Mouse (Mus musculus) layer of hippocampus, adult 2 months (tissue): ENCODE measurements around the gene Srrm4. TPM values are rescaled to one million over a fixed set of nuclear protein-coding genes. Genes with fewer than 3 reads are reported as not detected.
A peak's percentile ranks its signal among the peaks of the same experiment; 100 is the strongest.
"Not testable (repeated sequence)": the region's sequence is repeated elsewhere in the genome, so short reads cannot be mapped to it uniquely, and the experiment has no call there.

ENCODE experiments used
- DNase-seq, 2 experiments: peaks; one replicate each; pipeline ENCODE4 v3.0.0; 2022; ENCODE audit warnings: low spot score in 2 of 2
- H3K27ac ChIP-seq: fragments of 200-600 bp; 2 replicates; pipeline ENCODE4 v1.8.1; 2022
- H3K4me3 ChIP-seq: fragments of 200-600 bp; 2 replicates; pipeline ENCODE4 v1.8.1; 2022; ENCODE audit warnings: mild to moderate bottlenecking
- CTCF ChIP-seq: fragments of 200-600 bp; conservative IDR thresholded peaks from 2 replicates; pipeline ENCODE4 v1.8.1; 2022; ENCODE audit warnings: antibody characterized with exemption, mild to moderate bottlenecking, moderate library complexity
- total RNA-seq, 2 experiments: library from RNA; stranded (reverse); gene quantifications; 2 replicates each; pipeline ENCODE4 v1.2.3; 2021

Gene Srrm4
- total RNA-seq, 2 experiments from 2014 or later, result 29.4 to 29.9 TPM

DNA sequence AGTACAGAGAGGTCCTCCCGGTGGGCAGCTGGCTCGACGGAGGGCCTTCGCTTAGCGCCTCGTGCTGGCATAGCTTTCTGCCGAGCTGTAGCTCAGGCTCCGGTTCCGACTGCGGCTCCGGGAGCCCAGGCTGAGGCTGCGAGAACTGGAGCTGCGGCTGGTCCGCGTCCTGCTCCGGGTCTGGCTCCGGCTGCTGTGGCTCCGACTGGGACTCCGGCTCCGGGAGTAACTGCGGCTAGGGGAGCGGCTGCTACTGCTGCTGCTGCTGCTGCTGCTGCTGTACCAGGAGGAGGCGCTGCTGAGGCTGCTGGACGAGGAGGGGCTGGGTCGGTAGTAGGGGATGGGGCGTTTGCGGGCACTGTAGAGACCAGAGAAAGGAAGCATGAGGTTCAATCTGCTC is 147.1 kb downstream of the Srrm4 start:
- peak overlapping the region; percentile 92 for H3K27ac ChIP-seq
- peak in 1 of 2 experiments; percentile 55 for DNase-seq
- no peak overlapping the region for H3K4me3 ChIP-seq
- TF ChIP-seq CTCF, result peak; percentile 77

DNA sequence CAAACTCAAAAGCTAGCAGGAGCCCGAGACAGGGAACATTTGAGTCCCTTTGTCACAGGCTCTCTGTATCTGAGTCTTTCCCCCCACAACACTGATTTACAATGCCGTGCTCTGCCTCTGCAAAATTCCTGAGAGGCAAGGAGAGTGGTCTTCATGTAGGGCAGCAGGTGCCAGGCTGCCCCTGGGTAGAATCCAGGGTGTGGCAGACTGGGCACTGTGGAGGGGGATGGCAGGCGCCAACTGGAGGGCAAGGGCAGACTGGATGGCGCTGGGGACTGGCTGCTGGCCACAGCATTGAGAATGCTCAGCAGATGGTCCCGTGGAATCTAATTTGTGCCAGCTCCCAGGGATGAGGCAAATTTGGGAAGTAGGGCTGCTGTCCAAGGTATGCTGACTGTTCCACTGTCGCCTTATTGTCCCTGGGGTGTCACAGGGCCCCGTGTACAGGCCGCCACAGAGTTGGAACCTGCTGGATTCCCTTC is 148.1 kb downstream of the Srrm4 start:
- Histone ChIP-seq H3K4me3 (no peak overlapping the region), H3K27ac (peak overlapping the region; percentile 92)
- TF ChIP-seq CTCF, result no peak
- DNase-seq, result peak; percentile 47 to 57

DNA sequence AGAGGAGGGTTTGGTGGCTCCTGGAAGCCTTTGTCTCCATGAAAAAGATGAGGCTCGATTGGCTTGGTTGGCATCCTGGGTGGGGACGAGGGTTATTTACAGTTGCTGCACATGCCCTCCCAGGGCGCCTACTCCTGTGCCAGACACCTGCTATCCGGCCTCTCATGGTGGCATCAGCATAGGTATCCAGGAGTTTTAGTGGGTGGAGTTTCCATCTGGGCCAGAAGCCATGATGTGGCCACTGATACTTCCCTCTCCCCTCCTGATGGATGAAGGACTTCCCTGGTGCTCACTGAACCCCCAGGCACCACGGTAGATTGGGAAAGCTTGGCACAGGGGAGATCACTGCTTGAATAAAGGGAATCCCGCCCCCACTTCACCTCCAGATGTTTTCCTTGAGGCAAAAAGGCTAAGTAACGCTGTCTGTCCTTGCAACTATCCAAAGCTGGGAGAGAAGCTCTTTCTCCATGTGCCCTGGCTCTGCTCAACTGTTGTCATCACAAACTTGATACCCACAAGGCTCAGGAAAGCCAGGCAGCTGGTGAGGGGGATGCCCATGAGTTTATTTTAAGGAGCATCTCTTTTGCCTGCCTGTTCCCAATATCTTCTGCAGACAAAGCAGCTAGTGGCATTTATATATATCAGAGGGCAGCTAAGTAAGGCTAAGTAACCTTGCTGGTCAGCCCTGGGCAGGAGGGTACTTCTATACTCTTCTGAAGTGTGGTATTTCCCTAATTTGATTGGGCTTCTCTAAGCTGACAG is 148.7 kb downstream of the Srrm4 start:
- DNase-seq, result peak; percentile 58 to 75
- TF ChIP-seq CTCF, result no peak
- no peak overlapping the region for H3K4me3 ChIP-seq
- H3K27ac ChIP-seq, result peak overlapping the region; percentile 92

DNA sequence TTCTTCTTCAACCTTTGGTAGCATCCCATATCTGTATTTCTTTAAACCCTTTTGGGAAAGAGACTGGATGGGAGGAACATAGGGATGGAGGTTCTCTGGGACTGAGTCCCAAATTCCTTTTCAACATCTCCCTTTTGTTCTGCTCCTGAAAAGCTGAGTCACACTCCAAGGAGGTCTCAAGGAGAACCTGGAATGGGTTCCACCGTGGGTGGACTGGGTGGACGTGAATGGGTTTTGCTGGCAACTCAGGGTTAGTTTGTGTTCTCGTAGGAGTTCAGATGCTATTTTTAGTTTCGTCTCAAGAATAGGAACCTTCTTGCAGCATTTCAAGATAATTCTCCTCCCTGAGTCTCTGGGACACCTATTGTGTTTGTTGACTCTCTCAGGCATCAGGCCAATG is 151.4 kb downstream of the Srrm4 start:
- Histone ChIP-seq H3K27ac (no peak overlapping the region), H3K4me3 (no peak overlapping the region)
- no peak for TF ChIP-seq CTCF
- DNase-seq, result no peak

DNA sequence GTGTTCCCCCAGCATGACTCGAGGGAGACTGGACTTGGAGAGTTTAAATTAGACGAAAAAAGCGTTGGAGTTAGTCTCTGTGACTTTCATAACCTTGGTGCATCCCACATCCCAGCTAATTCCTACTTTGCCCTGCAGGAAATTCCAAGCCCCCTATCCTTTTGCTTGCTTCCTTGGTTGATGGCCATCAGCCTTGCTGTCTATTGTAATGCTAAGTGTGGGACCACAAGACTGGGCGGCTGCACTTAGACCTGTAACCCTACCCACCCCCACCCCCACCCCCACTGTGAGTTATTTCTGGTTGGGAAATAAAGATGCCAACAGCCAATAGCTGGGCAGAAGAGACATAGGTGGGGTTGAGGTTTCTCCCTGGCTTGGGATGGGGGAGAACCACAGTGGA is 153.3 kb downstream of the Srrm4 start:
- no peak for DNase-seq

DNA sequence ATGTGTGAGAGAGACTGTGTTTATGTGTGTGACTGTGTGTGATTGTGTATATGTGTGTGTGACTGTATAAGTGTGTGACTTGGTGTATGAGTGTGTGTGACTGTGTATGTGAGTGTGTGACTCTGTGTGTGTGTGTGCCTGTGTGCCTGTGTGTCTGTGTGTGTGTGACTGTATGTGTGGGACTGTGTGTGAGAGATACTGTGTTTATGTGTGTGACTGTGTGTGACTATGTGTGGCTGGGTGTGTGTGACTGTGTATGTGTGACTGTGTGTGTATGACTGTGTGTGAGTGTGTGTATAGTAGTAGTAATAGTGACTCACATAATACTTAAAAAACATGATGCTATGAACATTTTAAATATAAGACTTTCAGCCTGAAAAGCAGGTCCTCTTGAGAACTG is 155.5 kb downstream of the Srrm4 start:
- Histone ChIP-seq H3K27ac (no peak overlapping the region), H3K4me3 (no peak overlapping the region)
- no peak for TF ChIP-seq CTCF
- DNase-seq, result no peak

More for the DNA sequence above, 153.3 kb downstream of the Srrm4 start:
- H3K4me3 ChIP-seq, result no peak overlapping the region
- no peak overlapping the region for H3K27ac ChIP-seq
- no peak for TF ChIP-seq CTCF

DNA sequence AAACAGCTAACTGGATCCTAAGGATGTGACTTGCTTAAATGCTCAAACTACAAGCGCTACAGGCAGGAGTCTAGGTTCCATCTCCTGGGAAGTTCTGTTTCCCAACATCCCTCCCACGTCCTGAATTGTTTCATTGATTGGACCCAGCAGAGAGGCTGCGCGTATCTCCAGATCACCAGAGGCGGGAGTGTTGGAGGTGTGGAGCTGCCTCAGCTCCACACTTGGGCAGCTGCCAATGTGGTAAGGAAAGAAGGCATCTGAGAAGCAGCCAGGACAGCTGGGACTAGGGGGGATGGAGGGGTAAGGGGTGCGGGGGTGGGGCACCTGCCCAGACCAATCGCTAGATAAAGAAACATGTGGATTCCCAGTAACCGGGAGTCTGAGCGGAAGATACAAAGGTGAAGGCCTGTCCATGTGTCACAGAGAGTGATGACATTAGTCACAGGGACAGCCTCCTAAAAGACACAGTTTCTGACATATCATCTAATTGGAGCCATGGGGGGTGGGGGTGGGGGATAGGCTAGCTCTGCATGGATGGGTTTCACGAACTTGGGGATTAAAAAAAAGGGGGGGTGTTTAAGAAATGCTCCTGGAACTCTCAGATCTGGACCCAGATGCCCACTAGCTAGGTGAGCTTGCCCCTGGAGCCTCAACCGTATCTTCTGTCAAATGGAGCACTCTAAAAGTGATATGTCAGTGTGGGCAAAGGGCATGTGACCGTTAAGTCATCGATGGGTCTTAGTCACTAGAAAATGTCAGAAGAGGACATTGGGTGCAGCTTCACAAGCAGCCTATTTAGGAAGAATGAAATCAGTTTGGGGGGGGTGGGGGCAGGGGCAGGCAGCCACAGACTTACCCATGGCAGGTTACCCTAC is 156.4 kb downstream of the Srrm4 start:
- Histone ChIP-seq H3K4me3 (no peak overlapping the region), H3K27ac (no peak overlapping the region)
- TF ChIP-seq CTCF, result no peak
- no peak for DNase-seq

DNA sequence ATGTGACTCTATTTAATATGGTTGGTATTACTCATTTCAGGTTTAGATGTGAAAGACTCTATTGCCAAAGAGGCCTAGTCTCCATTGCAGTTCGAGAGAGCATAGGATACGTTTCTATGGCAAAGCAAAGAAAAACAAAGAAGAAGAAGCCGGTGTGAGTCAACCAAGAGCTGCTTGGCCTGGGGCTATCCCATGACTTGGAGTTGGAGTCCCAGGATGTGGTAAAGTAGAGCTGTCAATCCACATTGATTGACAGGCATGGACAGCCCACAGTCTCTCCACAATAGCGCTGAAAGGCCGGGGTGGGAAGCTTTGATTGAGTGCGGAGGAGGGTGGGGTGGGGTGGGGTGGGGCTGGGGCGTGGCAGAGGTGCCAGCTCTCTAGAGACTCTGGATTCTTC is 158.7 kb downstream of the Srrm4 start:
- Histone ChIP-seq H3K4me3 (no peak overlapping the region), H3K27ac (no peak overlapping the region)
- TF ChIP-seq CTCF, result no peak
- DNase-seq, result no peak

DNA sequence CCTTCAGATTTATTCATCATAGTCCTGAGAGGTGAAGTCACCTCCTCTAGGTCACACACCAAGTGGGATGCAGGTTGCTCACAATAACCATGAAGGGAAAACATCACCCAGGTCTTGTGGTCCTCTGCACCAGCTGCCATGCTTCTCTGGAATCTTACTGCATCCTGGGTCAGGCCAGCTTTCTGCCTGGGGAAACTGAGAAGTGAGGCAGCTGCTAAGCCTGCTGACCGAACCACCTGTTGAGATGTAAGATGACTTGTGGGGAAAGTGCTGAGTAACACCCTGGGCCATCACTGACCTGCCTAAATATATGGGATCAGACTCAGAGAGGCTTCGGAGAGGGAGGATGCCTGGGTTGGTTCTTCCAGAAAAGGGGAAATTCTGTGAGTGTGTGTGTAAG is 164.9 kb downstream of the Srrm4 start:
- H3K27ac ChIP-seq, result no peak overlapping the region
- no peak for TF ChIP-seq CTCF
- no peak for DNase-seq
- no peak overlapping the region for H3K4me3 ChIP-seq

DNA sequence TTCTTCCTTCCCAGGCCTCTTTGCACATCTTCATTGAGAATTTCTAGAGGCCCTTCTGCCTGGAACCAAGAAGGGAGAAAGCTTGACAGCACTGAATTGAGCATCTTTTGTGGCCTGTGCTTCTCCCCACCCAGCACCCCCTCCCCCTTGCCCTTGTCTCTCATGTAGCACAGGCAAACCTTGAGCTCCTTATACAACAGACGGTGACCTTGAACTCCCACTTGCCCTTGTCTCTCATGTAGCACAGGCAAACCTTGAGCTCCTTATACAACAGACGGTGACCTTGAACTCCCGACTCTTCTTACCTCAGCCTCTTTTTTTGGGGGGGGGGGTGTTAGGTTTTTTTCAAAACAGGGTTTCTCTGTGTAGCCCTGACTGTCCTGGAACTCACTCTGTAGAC is 165.9 kb downstream of the Srrm4 start:
- DNase-seq, H3K27ac ChIP-seq, H3K4me3 ChIP-seq: not testable (repeated sequence)

DNA sequence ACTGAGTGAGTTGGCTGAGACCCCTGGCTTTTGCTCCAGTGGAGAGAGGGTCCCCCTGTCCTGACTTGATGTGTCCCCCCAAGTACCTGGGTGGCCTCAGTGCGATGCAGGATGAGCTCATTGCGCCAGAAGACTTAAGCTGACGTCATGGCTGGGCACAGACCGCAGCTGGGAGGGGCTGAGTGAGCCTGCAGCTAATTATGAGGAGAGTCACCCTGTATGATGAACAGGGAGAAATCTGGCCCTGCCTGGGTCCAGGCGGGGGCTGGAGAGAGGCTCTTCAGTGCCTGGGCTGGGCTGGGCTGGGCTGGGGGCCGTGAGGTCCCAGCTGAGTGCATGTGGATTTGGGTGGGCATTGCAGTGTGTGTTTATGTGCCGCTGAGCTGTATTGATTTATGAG is 166.3 kb downstream of the Srrm4 start:
- TF ChIP-seq CTCF, result no peak
- DNase-seq, result no peak
- Histone ChIP-seq H3K4me3 (no peak overlapping the region), H3K27ac (no peak overlapping the region)

DNA sequence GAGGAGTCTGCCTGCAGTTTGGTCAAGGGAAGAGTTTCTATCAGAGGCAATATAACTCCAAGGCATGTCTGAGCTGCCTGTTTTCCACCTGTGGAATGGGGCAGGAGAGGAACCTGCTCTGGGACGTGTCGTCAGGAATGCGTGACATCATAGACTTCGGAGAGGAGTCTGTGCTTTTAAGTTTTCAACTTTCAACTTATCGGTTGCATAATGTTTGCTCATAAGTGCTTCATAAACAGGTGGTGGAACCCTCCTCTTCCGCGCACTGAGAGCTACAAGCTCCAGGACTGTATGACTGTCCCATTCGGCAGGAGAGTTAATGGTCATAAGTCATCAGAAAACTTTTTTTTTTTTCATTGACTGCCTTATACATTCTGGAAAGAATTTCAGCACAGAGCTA is 167.9 kb downstream of the Srrm4 start:
- Histone ChIP-seq H3K27ac (no peak overlapping the region), H3K4me3 (no peak overlapping the region)
- DNase-seq, result no peak
- no peak for TF ChIP-seq CTCF

DNA sequence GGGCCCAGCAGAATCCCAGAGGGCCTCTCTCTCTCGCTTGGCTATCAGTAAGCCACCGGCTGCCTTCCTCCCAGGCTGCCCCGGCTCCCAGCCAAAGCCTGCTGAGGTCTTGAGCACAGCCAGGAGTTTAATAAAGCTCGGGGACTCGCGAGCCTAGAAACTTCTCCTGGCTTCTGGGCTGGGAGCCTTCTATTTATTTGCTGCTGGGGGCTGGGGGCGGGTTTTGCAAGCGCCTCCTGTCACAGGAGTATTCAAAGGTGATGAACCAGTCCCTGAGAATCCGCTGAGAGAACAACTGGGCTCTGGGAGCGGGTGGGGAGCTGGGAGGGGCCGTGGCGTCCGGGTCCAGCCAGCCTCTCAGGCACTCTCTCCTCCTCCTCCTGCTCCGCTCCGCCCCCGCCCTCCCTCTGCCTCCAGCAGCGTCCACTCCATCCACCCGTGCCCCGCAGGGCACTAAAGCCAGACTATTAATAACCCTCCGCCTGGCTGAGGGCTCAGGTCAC is 168.9 kb downstream of the Srrm4 start, which contains the start of gene Hspb8:
Gene Hspb8, minus strand, starts transcription at position 166 of the 503 bp plus-strand sequence.
- DNase-seq, result peak; percentile 45 to 55
- Histone ChIP-seq H3K27ac (peak within 1 kb of the TSS; percentile 71), H3K4me3 (peak within 1 kb of the TSS; percentile 40)
- no peak for TF ChIP-seq CTCF
